Mouse (Mus musculus) adrenal gland, postnatal 14 days (tissue): ENCODE measurements around the gene Ebna1bp2. TPM values are rescaled to one million over a fixed set of nuclear protein-coding genes. Genes with fewer than 3 reads are reported as not detected.

ENCODE experiments used
- DNase-seq: peaks from one replicate; pipeline ENCODE4 v3.0.0; 2021; ENCODE audit warnings: mixed read lengths
- long read RNA-seq, 2 experiments: library from polyadenylated mRNA; stranded (forward); transcript quantifications; one replicate each; pipeline ENCODE4 v2.0.0; 2021
- total RNA-seq: library from RNA; stranded (reverse); gene quantifications from 2 replicates; pipeline ENCODE4 v1.2.3, GENCODE M21; 2021

The Ebna1bp2 gene
- 67.7 and 86.3 TPM in 2 replicates for total RNA-seq
- long read RNA-seq, experiment 1, transcript Ebna1bp2-201 (9 exons, 2,960 nt): major isoform, 97 of 108 reads
- long read RNA-seq, experiment 1, partial matches to known transcripts: 2 of 108 reads
- long read RNA-seq, experiment 1, other reads (novel, unspliced or antisense): 8 of 108 reads
- long read RNA-seq, experiment 2, transcript Ebna1bp2-201 (9 exons, 2,960 nt): major isoform, 69 of 77 reads
- long read RNA-seq, experiment 2, partial matches to known transcripts: 4 of 77 reads
- long read RNA-seq, experiment 2, other reads (novel, unspliced or antisense): 2 of 77 reads

DNA sequence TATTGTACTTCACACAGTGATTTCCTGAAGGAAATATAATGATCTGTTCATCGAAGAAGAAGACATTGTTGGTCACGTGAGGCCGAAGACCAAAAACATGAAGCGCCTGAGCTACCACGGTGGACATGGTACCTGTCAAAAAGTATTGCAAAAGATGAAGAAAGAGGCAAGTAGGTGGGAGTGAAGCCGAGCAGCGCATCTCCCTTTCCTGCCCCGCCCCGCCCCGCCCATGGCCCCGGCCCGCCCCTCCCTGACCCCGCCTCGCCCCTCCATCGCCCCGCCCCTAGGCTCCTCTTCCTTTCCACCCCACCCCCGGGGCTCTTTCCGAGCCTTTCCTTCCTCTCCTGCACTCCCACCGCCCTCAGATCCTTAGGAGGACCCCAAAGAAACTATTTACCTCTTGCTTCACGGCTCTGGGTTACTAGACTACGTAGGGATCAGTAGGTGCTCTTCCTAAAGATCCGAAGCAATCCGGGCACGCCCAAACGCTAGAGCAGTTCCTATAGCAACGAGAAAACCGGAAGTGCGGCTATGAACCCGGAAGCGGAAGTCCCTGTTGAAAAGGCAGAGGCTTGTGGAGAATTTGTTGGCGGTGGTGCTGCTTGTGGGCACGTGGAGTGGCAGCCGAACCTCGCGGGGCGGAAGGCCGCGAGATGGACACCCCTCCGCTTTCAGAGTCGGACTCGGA is at the start of gene Ebna1bp2, which contains the start of gene Cfap57:
Ebna1bp2 (plus strand) TSS at position 521 of the 688 bp plus-strand sequence.
Cfap57 (minus strand) TSS at position 499 of the 688 bp plus-strand sequence.
- peak; percentile 94 for DNase-seq

DNA sequence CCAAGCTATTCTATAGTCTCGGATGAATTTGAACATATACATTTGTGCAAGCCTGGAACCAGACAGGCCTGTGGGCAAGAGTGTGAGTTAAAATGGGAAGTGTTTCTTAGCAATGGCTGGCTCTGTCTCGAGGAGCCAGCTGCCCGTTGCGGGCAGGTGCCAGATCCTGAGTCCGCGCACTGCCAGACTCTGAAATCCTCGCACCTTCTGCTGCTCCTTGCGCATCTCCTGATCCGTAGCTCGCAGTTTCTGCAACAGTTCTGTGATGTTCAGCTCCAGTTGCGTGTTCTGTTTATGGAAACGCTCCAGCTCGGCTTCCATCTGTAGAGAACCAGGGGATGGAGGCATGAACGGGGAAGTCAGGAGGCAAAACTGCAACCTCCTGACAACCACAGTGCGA is 49.2 kb upstream of the Ebna1bp2 start:
- no peak for DNase-seq

- DNase-seq: peak; percentile 89
Measured at GRCm38 (mm10) chr4:118576097-118576496, 44.5 kb upstream of the Ebna1bp2 start.

- DNase-seq: peak; percentile 53
Measured at GRCm38 (mm10) chr4:118579313-118579712, 41.3 kb upstream of the Ebna1bp2 start.

DNA sequence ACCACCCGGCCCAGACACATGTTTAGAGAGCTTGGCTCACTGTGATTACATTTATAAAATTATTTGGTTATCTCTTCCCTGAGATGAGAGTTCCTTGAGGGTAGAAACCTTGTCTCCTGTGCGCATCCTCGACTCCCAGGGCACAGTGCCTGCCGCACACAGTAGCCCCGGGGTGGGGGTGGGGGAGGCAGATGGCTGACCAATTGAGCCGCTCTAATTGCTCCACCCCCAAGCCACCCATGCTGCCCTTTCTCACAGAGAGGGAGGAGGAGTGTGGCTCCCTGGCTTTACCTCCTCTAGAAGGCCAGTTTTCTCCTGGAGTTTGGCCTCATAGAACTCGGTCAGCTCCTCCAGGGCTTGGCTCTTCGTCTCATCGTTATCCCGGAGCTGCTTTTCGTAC is 39.1 kb upstream of the Ebna1bp2 start:
- DNase-seq: no peak

GRCm38 (mm10) chr4:118582629-118583028 is 38.0 kb upstream of the Ebna1bp2 start:
- no peak for DNase-seq

- no peak for DNase-seq
Measured at GRCm38 (mm10) chr4:118589053-118589732, 31.4 kb upstream of the Ebna1bp2 start.

GRCm38 (mm10) chr4:118589733-118590130 is 30.9 kb upstream of the Ebna1bp2 start:
- no peak for DNase-seq

DNA sequence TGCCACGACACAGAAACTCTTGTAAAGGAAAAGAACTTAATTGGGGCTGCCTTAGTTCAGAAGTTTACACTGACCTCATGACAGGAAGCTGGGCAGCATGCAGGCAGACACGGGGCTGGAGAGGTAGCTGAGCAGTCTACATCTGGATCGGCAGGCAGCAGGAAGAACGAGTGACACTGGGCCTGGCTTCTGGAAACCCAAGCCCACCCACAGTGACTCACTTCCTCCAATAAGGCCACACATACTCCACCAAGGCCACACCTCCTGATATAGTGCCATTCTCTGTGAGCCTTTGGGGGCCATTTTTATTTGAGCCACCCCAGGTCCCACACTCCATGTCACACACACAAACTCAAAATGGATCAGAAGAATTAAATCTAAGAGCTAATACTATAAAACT is 16.5 kb upstream of the Ebna1bp2 start:
- DNase-seq: no peak

DNA sequence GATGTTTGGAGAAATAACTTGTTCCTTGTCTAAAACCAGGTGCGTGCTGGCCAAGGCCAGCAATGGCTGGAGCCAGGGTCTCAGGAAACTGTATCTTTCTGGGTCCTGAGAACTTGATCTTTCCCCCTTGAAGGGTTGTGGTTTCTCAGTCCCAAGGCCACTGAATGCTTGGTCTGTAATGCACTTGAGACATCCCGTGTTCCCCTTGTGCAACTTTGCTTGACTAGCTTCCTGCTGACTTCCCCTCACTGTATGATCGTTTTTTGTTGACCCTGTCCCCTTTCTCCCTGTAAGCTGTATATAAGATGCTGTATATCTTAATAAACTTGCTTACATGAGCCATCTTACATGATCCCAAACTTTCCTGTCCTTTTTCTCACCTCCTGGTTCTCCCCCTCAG is 10.8 kb upstream of the Ebna1bp2 start:
- no peak for DNase-seq

GRCm38 (mm10) chr4:118612619-118613018 is 8.0 kb upstream of the Ebna1bp2 start:
- DNase-seq: peak; percentile 75

DNA sequence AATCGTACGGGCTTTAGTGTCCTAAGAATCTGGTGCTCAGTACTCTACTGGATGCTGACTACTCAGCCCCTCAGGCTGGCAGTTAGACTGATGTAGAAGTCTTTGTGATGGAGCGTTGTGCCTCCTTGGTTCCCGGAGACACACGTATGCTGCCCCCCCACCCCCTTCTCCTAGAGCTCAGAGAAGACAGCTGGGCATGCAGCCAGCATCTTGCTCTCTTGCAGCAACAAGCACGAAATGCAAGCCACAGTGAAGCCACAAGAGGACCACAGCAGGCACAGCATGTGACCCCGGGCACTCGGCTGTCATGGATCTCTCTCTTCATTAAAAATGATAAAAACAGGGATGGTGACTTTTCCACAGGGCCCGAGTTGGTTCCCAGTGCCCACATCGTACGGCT is 5.2 kb upstream of the Ebna1bp2 start:
- no peak for DNase-seq

- DNase-seq: no peak
Measured at GRCm38 (mm10) chr4:118620967-118621320, 345 bp downstream of the Ebna1bp2 start.

- no peak for DNase-seq
Measured at GRCm38 (mm10) chr4:118621781-118622180, 1.2 kb downstream of the Ebna1bp2 start.

DNA sequence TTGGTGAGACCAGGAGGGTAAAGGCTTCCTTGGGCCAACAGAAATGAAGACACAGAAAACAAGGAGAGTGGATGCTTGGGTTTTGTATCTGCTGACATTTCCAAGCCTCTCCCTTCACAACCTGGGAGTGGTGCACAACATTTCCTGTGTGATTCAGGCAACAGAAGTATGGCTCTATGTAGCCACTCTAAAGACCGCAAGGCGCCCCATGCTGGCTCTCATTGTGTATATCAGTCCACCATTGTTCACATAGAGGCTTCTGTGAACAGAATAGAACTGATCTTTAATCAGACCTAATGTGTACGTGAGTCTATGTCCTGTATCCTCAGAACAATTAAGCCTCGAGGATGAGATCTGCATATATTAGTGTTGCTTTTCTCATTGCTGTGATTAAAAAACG is 9.7 kb downstream of the Ebna1bp2 start:
- DNase-seq: no peak

DNA sequence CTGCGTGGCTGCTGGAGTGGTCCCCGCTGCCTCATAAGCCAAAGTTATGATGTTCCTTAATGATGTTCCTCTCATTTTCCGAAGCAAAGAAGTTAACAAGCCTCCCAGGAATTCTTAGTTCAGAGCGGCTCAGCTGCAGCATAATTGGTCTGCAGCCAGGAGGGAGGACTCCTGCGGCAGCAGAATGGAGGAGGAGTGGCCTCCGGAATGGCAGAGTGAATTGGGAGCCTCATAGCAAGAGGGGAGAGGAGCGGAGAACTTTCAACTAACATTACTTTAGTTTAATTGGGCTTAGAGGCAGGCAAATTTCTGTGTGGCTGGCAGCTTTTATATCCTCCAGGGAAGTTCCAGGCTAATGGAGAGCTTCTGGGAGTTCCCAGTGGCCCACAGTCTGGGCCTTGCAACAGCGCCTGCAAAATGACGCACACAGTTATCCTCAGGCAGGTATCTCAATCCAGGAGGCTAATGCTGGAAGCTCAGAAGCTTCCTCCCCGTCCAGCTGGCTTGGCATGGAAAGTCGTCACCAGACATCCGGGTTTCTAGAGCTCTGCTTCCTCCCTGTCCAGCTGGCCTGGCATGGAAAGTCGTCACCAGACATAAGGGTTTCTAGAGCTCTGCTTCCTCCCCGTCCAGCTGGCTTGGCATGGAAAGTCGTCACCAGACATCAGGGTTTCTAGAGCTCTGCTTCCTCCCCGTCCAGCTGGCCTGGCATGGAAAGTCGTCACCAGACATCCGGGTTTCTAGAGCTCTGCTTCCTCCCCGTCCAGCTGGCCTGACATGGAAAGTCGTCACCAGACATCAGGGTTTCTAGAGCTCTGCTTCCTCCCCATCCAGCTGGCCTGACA is 22.0 kb downstream of the Ebna1bp2 start:
- DNase-seq: no peak

GRCm38 (mm10) chr4:118645234-118645633 is 24.6 kb downstream of the Ebna1bp2 start:
- DNase-seq: peak; percentile 73

DNA sequence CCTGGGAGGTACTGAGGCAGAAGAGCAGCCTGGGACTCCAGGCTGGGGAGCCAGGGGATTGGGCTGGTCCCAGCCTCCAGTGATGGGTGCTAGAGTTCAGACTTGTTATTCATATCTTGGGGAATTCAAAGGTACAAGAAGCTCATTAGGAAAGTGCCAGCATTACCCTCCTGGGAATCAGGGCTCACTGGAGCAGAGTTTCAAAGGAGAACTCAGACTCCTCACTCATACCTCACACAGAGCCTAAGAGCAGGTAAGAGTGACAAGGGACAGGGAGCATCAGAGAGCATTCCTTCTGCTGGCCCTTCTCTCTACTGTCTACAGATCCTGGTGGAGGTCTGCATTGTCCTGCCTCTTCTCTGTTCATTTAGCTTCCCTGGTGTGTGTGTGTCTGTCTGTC is 38.1 kb downstream of the Ebna1bp2 start, which contains the start of gene Olfr62:
Olfr62 (plus strand) TSS at position 301 of the 400 bp plus-strand sequence.
- DNase-seq: no peak
